Mouse (Mus musculus) c-Kit-negative CD71-positive TER-119-positive erythroid progenitor cells, embryonic 14.5 days (primary cell): ENCODE results near the gene Uqcrq.

ENCODE experiments used
- DNase-seq: peaks from one replicate; pipeline ENCODE4 v3.0.0-alpha.2; 2013; ENCODE audit warnings: low read depth, low spot score

Gene Uqcrq

GRCm38 (mm10) chr11:53411738-53412137, 18.9 kb downstream of the Uqcrq start:
- no peak for DNase-seq

- DNase-seq, result no peak
Measured at GRCm38 (mm10) chr11:53403638-53404037, 27.0 kb downstream of the Uqcrq start.

GRCm38 (mm10) chr11:53393856-53394255, 36.8 kb downstream of the Uqcrq start:
- no peak for DNase-seq

DNA sequence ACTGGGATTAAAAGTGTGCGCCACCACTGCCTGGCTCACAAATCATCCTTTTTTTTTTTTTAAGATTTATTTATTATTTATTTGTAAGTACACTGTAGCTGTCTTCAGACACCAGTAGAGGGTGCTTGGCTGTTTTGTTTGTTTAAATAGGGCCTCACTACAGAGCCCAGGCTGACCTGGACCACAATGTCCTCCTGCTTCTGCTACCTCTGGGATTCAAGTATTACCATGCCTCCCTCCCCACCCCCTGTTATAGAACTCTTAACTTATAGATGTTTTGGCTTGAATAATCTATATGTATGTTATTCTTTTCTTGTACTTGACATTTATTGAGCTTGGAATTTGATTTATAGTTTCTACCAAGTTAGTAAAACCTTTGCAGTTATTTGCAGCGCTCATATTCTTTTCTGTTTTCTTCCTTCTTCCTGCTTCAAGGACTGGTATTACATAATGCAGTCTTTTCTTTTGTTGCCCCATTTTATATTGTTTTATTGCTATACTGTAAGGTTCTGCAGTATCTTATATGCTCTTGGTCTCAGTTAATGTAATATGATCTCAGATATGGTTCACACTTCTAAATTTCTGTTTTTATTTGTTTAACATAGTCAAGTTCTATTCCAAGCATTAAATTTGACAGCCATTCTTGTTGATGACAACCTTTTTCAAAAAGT, 46.7 kb downstream of the Uqcrq start:
- DNase-seq, result no peak

- no peak for DNase-seq
Measured at GRCm38 (mm10) chr11:53378918-53379317, 51.7 kb downstream of the Uqcrq start.
